Mouse (Mus musculus): ENCODE results near the gene Coa4.

Coa4 gene

DNA sequence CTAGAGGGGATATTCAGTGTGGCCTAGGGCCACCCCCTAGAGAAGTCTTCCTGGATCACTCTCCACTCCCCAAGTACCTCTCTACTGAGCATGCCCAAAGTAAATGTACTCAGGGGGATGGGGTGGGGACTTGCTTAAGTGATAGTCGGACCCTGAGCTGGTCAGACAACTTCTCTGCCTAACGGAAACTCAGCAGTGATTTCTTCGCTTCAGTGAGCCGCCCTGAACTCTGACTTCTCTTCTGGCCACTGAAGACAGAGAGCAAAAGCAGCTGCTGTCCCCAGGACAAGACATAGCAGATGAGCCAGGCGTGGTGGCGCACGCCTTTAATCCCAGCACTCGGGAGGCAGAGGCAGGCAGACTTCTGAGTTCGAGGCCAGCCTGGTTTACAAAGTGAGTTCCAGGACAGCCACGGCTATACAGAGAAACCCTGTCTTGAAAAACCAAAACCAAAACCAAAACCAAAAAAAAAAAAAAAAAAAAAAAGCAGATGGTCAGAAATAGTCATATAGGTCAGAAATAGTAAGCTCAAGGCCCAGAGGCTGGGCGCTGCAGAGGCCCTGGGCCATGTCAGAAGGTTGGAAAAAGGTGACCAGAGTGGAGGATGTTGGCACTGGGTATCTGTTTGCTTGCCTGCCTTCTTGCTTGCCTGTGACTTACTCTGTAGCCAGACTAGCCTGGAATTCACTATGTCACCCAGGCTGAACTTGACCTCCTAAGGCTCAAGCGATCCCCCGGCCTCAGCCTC, 32.0 kb upstream of the Coa4 start:
- no peak for DNase-seq (ENCODE audit: low read depth, low spot score)

DNA sequence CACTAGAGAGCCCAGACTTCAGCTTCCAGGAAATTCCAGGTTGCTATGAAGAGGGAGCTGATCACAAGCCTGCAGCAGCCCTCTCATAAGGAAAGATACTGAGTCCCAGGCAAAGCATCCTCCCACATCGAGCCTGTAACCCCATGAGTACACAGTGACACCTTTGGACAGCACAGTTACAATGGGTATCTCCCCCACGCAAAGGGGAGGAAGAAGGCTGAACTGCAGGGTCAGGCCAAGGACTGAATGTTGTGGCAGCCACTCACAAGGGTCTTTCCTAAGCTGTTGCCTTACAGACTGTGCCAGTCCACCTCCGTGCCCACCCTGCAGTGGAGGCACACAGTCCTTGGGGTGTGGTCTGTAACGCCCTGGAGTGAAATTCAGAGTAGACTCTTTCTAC, 30.4 kb upstream of the Coa4 start:
- DNase-seq (ENCODE audit: low read depth, low spot score), result no peak

DNA sequence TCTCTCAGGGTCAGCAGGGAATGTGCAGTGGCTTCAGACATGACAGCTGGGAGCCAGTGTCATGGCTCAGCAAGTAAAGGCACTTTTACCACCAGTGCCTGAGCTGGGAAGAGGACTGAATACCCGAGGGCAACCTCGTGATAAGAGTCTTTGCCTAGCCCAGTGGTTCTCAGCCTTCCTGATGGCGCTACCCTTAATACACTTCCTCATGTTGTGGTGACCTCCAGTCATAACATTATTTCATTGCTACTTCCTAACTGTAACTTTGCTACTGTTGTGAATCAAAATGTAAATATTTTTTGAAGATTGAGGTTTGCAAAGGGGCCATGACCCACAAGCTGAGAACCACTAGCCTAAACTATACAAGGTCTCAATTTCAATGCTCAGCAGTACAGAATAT, 28.2 kb upstream of the Coa4 start:
- no peak for DNase-seq (ENCODE audit: low read depth, low spot score)

DNA sequence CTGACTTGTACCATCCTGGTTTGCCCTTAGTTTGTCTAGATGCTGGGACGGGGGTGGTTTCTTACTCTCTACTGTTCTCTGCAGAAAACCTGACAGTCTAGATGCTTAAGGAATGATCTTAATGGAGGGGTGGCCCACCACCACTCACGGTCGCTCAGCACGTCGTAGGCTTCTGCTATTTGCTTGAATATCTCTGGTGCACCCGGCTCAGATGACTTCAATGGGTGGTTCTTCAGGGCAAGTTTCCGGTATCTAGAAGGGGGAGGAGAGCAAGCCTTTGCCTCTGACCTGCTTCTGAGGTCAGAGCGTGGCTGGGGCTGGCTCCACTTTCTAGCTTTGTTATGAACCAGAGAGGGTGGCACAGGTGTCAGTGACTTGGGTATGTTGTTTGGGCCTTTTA, 25.3 kb upstream of the Coa4 start:
- DNase-seq (ENCODE audit: low read depth, low spot score), result no peak

DNA sequence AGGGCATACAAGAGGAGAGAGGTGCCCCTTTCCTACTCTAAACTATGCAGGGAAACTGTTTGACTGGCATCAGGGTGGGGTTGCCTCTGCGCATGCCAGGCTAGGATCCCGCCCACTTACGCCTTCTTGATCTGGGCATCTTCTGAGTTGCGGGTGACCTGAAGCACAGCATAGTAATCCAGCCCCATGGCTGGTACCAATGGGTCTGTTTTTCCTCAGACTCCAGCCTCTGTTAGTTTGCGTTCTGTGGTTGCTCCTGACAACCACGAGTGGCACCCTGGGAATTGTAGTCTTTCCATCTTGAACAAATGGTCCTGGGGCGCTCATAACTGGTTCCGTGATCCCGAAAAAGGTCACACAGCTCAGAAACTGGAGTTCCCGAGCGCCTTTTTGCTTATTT, 22.3 kb upstream of the Coa4 start, which contains the start of gene Dnajb13:
TSS of gene Dnajb13 (minus strand) at position 388 of the 400 bp plus-strand sequence.
- no peak for DNase-seq (ENCODE audit: low read depth, low spot score)

DNA sequence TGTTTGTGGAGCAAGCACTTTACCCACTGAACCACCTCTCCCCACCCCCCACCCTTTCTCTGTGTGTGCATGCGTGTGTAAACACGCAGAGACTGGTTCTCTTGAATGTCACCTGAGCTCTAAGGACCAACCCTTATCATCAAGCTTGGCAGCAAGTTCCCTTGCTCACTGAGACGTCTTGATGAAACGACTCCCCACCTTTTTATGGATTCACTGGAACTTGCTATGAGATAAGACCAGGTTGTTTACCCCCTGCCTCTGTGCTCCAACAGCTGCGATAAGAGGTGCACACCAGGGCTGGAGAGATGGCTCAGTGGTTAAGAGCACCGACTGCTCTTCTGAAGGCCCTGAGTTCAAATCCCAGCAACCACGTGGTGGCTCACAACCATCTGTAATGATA, 16.7 kb upstream of the Coa4 start:
- DNase-seq (ENCODE audit: low read depth, low spot score), result no peak

DNA sequence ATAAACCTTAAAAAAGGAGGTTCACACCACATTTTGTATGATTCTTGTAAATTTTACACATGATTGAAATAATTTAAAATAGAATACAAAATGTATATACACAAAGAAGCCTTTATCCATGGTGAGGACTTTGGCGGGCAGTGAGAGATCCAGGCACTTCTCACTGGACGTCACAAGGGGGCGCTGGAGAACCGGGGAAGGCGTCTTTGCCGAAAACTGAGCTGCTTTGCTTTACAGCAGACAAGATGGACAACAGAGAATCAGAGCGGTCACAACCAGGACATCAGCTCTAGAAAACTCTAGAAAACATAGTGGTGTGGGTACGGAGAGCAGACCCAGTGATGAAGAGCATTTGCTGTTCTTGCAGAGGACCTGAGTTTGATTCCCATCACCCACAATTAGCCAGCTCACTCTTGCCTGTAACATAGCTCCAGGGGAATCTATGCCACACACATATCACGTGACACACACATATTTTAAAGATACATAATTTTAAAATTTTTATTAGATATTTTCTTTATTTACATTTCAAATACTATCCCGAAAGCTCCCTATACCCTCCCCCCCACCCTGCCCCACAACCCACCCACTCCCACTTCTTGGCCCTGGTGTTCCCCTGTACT, 16.1 kb upstream of the Coa4 start:
- peak; percentile 59 for DNase-seq (ENCODE audit: low read depth, low spot score)

DNA sequence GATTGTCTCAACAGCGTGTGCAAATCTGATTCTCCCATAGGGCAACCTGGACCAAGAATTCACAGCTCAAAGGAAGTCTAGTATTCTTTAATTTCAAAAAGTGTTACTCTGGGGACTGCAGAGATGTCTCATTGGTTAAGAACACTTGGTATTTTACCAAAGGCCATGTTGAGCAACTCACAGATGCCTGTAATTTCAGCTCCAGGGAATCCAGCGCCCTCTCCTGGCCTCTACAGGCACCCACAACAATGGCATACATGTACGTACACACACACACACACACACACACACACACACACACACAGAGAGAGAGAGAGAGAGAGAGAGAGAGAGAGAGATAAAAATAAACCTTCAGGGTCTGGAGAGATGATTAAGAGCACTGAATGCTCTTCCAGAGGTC, 14.6 kb upstream of the Coa4 start:
- DNase-seq (ENCODE audit: low read depth, low spot score), result no peak

DNA sequence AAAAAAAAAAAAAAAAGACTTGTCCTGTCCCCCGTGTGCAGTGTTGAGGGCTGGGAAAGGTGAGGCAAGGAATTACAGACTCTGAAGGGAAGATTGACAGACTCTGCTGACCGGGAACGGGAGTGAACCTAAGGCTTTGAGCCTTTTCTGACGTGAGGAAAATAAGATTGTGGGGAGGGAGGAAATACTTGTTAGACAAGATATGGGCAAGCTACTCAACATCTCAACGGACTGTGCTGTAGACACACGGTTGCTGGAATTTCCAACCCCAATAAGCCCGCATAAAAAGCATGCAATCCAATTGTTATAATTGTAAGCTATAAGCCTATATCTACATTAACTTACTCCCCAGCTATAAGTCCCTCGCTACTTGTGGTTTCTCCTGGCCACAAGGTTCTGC, 12.2 kb upstream of the Coa4 start:
- no peak for DNase-seq (ENCODE audit: low read depth, low spot score)

DNA sequence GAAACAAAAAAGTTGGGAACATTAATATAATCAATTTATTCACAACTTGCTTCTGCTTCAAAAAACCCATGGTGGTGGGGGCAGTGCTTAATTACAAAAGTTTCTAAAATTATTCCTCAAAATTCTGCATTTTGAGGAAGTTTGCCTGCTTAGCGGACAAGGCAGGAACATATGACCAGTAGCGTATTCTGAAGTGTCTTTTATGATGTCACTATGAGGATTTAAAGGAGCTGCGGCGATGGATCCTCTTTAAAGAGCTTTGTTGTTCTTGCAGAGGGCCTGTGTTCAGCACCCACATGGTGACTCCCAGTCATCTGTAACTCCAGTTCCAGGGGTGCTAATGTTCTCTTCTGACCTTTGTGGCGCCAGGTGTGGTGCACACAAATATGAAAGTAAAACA, 6.1 kb upstream of the Coa4 start:
- no peak for DNase-seq (ENCODE audit: low read depth, low spot score)

DNA sequence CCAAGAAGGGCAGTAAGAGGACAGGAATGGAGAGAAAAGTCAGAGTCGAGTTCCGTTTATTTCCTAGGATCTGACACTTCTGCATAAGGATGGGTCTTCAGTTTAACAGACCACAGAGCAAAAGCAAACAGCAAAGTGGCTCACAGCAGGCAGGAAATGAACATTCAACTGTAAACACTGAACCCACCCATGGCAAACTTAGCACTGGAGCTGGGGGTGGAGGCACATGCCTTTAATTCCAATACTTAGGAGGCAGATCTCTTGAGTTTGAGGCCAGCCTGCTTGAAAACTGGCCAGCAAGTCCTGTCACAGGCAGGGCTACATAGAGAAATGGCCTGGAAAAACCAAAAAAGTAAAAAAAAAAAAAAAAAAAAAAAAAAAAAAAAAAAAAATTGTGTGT, 3.4 kb upstream of the Coa4 start:
- DNase-seq (ENCODE audit: low read depth, low spot score), result no peak

DNA sequence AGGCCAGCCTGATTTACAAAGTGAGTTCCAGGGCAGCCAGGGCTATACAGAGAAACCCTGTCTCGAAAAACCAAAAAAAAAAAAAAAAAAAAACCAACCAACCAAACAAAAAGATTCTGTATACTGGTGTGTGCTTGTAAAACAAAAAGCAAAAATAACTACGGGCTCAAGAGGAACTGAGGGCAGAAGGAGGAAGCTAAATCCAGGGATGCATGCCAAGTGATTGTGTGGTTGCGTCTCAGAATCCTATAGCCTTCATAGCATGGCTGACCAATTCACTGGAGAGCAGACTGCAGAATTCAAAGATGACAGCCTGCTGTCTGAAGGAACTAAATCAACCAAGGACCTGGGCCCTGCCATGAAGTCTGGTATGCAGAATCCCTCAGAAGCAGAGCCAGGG, 2.7 kb upstream of the Coa4 start:
- no peak for DNase-seq (ENCODE audit: low read depth, low spot score)

DNA sequence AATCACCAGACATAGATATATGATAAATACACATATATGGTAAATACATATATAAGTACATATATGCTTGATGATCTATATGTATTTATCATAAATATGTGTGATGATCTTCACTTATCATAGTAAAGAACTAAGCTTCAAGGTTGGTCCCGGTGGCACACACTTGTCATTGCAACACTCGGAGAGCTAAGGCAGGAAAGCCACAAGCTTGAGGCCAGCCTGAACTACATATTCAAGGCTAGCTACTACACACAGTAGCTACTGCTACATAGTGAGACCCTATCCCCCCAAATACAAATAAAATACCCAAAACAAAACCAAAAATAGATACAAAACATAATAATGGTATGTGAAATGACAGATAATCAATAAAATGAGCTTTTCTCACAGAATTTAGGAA, 1.0 kb upstream of the Coa4 start:
- no peak for DNase-seq (ENCODE audit: low read depth, low spot score)

DNA sequence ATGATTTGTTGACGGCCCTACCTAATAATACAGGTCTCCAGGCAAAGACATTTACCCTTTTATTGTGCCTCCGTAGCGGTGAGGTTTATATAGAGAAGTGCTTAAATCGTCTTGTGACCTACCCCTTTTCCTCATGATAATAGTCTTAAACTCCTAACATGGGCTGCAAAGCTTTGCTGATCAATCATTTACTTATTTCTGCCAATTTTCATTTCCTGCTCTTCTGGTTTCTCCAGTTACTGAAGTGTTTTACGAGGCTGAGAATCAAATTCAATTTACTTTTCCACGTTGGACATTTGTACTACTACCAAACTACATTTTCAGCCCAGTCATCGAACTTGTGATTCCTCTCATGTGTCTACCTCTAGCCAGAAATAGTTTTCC, 640 bp downstream of the Coa4 start:
- DNase-seq (ENCODE audit: low read depth, low spot score), result no peak

DNA sequence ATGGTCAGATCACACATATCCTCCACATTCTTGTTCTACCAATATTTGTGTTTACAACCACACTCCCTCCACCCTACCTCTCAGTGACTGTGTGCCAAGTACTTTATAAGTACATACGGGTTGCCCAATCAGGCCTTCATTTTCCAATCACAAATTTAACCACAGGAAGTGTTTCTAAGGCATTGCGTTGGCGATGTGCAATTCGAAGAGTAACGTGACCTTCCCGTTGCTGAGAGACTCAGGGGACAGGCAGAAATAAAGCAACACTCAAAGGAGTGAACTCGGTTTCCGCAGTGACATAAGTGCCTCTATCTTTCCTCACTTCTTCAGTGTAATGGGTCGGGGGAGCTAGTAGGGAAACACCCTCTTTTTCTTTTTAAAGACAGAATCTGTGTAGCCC, 2.6 kb downstream of the Coa4 start:
- no peak for DNase-seq (ENCODE audit: low read depth, low spot score)

DNA sequence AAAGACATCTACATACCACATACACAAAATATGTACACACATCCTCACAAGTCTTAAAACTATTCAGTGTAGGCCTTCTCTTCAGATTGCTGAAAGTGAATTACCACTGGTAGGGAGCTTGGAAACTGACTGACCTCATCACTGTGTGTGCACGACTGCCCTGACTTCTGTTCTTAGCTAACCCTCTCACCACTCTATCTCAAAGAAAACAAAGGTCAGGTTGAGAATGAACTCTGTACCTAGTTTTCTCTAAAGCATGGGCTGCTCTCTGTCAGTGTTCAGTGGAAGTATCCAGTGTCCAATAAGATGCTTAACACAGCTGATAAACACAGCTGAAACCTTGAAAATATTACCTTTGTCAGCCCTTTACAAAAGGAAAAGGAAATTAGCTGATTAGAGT, 7.6 kb downstream of the Coa4 start:
- no peak for DNase-seq (ENCODE audit: low read depth, low spot score)

DNA sequence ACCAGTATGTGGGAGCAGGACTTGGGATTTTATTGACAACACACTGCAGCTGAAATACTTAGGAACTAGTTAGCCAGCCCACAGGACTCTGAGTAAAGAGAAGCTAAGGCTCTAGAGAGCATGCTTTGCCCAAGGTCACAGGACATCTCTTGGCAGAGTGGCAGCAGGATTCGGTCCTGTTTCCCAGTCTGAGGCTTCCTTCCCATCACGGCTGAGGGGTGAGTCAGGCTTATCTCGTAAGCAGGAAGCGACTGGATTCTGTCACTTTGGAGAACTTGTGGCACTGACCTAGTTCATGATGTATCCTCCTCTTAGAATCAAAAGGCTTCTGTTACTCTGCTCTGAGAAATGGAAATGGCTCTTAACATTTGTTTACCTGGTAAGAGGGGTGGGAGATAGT, 10.8 kb downstream of the Coa4 start:
- no peak for DNase-seq (ENCODE audit: low read depth, low spot score)

DNA sequence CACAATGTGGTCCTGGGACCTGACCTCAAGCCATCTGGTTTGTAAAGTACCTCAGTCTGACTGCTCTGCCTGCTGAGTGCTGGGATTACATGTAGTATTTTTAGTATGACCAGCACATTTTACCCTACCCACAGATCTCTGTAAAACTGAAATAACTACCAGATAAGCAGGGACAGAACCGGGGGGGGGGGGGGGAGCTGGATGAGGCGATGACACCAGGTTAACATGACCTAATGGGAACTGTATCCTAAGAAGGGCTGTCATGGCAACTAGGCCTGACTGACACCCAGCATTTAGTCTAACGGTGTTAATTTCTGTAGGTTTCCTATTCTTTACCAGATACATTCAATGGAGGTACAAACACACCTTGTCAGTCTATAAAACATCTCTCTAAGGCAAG, 12.9 kb downstream of the Coa4 start:
- no peak for DNase-seq (ENCODE audit: low read depth, low spot score)

DNA sequence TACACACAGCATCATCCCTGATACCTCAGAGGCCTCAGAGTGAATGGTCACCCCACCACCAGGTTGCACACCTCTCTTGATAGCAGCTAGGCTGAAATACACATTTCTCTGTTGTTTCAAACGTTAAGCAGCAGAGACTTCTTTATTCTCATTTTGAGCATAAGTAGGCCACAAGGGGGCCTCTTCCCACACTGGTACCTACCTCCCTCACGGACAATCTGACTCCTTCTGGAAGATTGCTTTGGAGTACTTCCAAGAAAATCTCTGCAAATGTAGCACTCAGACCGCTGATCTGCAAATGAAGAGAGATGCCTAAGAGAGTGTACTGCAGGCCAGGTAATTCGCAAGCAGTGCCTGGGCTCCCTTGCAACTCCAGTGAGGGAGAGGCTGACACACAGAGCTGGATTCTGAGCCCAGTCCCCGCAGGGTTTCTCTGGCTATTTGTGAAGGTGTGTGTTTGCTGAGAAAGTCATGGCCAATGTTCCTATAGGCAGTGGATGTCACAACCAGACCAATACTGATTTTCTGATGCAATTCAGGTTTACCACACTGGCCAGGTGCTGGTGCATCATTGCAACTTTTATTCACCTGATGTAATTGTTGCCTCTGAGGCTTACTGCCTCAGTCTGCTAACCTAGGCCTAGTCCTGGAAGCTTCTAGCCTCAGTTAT, 13.6 kb downstream of the Coa4 start:
- DNase-seq (ENCODE audit: low read depth, low spot score), result no peak

DNA sequence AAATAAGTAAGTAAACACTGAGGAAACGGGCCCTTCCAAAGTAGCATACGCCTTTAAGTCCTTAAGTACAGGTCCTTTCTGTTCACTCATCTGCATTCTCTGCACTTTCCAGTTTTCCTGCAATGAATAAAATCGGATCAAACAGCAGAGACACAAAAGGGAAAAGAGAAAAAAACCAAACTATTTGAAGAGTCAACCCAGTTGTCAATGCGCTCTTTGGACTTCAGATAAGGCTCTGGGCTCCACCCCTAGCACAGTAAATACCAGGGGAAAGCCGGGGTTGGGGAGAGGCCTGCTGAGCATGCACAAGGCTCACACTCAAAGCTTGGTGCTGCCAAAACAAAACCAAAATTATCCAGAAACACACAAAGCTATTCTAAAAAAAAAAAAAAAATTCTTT, 18.1 kb downstream of the Coa4 start:
- no peak for DNase-seq (ENCODE audit: low read depth, low spot score)

DNA sequence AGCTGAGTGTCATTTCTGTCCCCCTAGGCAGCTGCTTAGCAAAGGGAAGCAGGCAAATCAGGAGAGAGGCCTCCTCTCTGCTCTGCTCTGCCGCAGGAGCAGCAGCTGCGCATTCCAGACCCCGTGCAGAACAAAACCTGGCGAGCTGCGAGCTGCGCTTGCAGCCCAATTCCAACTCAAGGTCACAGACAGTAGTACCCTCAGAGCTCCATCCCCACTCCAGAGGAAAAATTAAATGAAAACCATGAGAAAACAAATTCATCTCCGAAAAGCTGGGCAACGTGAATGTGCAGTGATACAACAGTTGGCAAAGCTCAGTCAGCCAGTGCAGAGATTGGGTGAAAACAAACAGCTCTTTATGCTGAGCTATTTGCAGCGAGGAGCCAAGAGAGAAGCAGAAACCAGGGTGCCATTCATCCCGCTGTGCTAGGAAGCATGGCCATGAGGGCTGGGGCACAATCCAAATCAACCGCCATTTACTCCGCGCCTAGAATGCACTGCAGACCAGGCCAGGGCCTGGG, 18.6 kb downstream of the Coa4 start:
- DNase-seq (ENCODE audit: low read depth, low spot score), result no peak

DNA sequence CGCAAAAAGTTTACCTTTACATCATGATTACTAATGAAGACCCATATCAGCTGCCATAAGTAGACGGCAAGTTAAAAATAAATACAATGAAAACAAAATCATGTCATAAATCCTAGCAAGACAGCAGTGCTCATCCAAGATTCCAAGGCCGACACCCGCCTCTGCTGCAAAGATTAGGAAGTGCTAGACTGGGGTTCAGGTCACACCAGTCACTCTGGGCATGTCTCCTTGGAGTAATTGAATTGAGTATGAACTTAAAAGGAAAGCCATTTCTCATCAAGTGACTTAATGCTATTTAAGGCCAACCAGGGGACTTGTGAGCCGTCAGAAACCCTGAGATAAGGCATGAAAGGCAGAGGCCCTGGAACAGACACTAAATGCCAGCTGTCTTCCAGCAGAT, 20.4 kb downstream of the Coa4 start:
- no peak for DNase-seq (ENCODE audit: low read depth, low spot score)

DNA sequence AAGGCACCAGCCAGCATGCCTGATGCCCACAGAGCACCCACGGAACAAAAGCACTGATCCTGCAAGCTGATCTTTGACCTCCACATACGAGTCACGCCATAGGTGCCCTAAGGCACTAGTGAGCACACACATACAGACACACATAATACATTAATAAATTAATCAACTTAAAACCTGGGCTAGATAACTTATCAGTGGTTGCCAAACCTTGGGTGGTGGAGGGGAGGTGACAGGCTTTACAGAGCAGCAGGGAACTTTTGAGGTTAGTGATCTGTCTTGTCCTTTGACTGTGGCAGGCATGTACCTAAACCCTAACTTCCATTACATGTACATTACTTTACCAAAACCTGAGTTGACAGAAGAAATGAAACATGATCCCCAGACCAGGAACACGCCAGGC, 22.5 kb downstream of the Coa4 start:
- no peak for DNase-seq (ENCODE audit: low read depth, low spot score)

Measured in retina, adult 2 months (tissue).